Mouse (Mus musculus): ENCODE measurements at regions not wholly inside any gene's neighbourhood (a gene's known extent, or its start where the extent isn't known, plus 50 kb on each side); places are given as distances from the start of the nearest gene placed in this dataset.

DNA sequence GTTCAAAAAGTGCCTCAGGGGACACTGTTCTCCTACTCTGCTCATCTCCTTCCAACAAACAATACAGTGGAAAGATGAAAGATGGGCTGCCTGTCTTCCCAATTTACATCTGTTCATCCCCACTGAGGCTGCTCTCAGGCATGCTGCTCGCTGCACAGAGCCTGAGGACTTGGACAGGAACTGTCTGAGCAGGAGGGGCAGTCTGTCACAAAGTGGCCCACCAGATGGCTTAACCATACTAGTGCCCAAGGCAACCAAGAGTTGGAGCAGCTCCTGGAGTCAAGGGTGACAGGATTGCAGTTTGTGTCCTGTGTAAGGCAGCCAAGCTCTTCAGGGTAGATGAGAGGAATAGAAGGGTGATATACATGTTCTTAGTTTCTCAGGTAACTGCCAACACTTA, 388.3 kb upstream of the Zfp703 start:
- TF ChIP-seq CTCF (IDR thresholded peaks at IDR 0.05; ENCODE audit: low read depth) (no peak), EP300 (optimal IDR thresholded peaks at IDR 0.05) (no peak)
